Mouse (Mus musculus): ENCODE results near the gene BC049762.

DNA sequence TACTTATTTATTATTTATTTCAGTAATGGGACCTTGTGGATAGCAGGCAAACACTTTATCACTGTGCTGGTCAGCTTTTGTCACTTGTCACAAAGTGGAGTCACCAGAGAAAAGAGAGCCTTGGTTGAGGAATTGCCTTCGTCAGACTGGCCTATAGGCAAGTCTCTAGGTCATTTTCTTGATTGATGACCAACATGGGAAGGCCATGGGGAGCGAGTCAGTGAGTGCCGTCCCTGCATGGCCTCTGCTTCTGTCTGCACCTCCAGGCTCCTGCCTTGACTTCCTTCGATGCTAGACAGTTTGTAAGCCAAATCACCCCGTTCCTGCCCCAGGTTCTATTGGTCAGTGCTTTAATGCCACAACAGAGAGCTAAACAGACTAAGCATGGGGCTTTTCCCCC, 39.5 kb upstream of the BC049762 start:
- TF ChIP-seq ZKSCAN1 (IDR thresholded peaks at IDR 0.05; ENCODE audit: low read depth, low read length) (no peak), MYB (IDR thresholded peaks at IDR 0.05; ENCODE audit: low read depth, low read length) (no peak), CTCF (IDR thresholded peaks at IDR 0.05 in 2 of 3, conservative IDR thresholded peaks at IDR 0.05 in 1 of 3; ENCODE audit: control insufficient read depth in 1 of 3, insufficient read depth in 1 of 3, low read depth in 2 of 3, low read length in 3 of 3, poor library complexity in 1 of 3, severe bottlenecking in 1 of 3) (no peak), POLR2A (IDR thresholded peaks at IDR 0.05; ENCODE audit: control insufficient read depth in 1 of 2, insufficient read depth in 1 of 2, low read depth in 1 of 2, low read length in 2 of 2, poor library complexity in 1 of 2) (no peak), SMC3 (IDR thresholded peaks at IDR 0.05; ENCODE audit: low read depth, low read length) (no peak), RCOR1 (IDR thresholded peaks at IDR 0.05; ENCODE audit: low read depth, low read length) (no peak), GABPA (IDR thresholded peaks at IDR 0.05; ENCODE audit: low read depth, low read length) (no peak), ZMIZ1 (IDR thresholded peaks at IDR 0.05; ENCODE audit: low read depth, low read length) (no peak)
